Mouse (Mus musculus): ENCODE measurements at regions not wholly inside any gene's neighbourhood (a gene's known extent, or its start where the extent isn't known, plus 50 kb on each side); places are given as distances from the start of the nearest gene placed in this dataset.

DNA sequence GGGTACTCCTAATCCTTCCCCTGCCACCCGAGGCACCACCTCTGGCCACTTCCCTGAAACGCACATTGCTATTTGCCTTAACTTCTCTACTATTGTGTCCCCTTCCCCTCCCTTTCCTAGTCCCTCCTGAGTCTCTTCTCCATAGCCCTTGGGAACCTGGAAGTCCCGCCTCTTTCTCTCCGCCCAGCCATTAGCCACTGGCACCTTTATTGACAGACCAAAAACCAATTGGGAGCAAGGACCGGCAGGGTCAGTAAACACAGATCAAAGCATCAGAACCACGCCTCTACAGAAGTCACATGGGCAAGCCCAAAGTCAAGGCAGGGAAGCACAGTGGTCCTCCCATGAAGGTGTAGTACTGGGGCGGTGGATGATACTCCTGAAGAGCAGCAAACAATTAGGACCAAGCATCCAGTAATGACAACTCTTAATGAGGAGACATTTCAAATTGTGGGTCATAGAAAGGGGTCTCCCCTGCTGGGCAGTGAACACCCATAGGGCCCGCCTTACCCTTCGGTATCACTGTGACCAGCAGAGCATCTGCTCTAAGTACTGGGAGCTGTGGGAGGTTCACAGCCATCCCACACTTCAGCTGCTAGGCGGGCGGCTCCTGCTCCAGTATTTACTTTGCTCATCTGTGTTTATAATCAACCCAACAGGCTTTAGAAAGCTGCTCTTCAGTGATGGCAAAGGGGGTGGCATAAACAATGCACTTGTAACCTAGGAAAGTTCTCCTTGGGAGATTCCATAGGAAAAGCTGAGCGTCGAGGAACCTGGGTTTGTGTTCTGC is 226.5 kb upstream of the Mphosph6 start:
- DNase-seq = peak; percentile 29

DNA sequence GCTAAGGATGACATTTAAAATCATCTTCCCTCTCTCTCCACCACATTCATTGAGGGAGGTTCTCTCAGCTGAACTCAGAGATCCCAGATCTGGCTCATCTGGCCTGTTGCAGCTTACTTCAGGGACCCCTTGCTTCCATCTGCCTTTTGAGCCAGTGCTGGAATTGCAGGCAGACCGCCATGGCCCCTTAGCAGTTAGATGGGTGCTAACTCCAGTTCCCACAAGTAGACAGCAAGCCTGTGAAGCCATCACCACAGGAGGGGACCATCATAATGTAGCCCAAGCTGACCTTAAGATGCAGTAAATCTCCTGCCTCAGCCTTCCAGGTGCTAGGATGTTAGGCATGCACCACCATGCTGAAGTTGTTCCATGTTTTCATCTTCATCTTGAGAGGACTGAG is 221.7 kb upstream of the Mphosph6 start:
- no peak for DNase-seq

DNA sequence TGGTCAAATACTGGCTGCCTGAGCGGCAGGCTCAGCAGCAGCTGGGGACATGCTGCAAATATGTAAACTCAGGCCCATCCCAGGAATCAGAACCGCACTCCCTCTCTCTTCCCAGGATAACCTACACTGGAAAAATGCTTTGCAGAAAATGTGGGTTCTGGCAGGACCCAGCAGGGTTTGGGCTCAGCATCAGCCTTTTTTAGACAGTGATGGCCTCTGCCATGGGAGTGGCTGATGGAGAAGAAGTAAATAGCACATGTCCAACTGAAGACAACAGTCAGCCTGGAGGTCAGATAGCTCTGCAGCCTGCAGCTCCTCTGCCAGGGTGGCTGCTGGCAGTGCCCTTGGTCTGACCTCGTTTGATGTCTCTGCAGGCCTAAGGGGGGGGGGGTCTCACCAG is 220.2 kb upstream of the Mphosph6 start:
- no peak for DNase-seq

DNA sequence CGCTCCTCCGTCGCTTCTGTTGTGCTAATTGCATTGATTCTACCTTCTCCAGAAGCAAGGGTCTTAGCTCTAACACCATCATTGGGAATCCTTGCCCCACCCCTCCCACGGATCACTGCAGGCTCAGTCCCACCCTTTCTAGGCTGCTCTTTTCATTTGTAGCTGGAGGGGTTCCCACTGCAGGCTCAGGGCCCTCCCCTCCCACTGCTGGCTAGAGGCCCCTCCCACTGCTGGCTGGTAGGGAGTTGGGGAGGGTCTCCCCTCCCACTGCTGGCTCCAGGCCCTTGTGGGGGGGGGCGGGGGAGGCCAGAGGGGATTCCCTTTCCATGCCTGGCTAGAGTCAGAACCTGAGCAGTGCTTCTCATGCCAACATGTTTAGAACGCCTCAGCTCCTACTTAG is 215.5 kb upstream of the Mphosph6 start:
- DNase-seq = no peak

DNA sequence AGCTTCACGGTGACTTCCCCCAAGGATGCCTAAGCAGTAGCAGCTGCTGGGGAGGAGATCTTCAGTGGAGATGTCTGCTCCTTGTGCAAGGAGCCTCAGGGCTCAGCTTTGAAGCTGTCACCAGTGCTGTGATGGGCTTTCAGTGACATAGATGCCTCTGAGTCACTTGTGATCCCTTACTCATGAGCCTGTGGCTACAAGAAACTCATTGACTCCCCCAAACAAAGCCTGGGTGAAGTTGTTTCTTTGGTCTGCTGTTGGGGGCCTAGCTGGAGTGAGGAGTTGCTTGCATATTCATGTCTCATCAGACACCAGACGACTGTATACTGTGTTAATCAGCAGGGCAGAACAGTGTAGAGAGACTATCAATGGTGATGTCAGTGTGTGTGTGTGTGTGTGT is 203.4 kb upstream of the Mphosph6 start:
- DNase-seq = no peak

DNA sequence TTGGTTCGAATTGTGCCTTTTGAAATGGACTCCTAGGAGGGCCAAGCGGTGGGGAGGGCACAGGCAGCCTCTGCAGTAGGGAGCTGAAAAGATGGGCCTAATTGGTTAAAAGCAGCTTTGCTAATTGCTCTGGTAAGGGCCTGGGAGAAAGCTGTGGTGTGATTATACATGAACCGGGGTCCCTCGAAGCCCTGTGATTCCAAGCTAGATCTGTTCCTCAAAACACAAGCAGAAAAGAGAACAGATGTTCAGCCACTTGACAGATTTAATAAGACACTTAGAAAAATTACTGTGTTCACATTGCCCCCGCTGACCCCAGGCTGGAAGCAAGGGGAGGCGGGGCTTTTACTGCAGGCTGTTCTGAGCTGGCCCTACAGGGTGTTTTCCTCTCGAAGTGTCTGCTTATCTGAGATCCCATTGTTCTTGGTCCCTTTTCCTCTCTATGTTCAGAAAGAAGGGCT is 202.7 kb upstream of the Mphosph6 start:
- DNase-seq = no peak

DNA sequence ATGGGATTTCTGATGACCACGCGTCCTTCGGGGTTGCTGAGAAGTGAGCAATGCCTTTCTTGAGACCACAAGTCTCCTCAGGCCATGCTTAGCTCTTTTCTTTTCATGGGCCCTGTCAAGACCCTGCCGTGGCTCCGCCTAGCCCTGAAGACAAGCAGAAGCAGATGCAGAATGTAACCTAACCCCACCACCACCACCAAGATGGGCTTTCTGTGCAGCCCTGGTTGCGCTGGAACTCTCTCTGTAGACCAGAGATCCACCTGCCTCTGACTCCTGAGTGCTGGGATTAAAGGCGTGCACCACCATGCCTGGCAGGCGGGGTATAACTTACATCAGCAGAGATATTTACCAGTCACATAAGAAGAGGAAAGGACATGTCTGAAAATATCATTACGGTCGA is 199.4 kb upstream of the Mphosph6 start:
- DNase-seq = no peak

DNA sequence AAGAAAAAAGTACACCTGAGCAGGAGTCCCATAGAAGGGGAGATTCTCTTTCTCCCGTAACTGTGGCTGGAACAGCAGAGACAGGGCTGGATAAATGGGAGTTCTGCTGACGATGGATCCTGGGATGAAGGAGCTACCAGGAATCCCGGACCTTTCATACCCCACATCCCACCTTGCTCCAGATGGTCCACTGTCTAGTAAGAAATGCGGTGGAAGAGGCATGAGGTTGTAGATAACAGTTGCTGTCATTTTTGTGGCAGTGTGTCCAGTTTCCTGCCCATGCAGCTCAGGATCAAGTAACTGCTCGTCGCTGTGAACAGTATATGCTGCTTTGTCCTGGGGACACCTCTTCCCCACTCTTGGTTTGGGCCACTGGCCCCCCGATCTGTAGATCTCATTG is 190.1 kb upstream of the Mphosph6 start:
- no peak for DNase-seq

DNA sequence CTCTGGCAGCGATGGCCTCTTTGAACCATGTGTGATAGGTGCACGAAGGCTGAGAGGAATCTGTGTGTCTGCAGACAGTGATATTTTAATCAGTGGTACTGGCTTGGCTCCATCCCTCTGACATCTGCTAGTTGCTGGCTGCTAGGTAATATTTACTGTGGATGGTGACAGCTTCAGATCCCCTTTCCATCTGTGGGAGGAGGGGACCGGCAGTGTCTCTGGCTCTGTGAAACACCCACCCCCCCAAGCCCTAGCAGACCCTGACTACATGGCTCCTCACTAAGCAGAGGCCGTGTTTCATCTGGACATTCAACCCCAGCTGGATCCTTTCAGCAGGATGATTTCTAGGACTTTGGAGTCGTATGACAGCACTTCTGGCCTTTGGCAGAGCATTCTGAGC is 187.0 kb upstream of the Mphosph6 start:
- no peak for DNase-seq

DNA sequence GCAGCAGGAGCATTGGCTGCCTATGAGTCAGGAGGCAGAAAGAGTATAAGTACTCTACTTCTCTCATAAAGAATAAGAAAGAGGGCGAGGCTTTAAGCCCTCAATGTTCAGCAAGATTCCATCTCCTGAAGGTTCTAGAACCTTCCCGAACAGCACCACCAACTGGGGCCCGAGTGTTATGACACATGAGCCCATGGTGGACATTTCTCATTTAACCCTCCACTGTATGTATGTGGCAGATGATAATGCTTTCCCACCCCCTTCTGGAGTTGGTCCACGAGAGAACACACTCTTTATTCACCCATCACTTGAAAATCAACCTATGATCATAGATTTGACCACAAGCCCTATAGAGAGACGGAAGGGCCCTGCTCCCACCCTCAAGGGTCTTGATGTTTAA is 166.6 kb upstream of the Mphosph6 start:
- no peak for DNase-seq

DNA sequence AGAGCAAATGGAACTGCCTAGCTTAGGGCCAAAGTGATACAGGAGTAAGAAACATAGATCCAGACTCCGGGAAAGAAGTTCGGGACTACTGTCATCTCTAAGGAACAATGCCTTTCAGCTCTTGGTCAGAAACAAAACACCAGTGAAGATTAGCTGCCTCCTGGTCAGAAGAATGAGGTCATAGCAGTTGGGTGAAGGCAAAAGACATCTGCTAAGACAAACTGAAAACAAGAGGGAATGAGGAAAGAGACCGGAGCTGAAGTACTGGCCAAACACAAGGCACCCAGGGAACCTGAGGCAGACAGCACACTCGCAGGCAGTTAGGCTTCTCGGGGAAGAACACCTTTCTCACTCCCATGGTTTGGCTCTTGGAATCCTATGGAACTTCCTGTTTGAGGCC is 164.8 kb upstream of the Mphosph6 start:
- no peak for DNase-seq

DNA sequence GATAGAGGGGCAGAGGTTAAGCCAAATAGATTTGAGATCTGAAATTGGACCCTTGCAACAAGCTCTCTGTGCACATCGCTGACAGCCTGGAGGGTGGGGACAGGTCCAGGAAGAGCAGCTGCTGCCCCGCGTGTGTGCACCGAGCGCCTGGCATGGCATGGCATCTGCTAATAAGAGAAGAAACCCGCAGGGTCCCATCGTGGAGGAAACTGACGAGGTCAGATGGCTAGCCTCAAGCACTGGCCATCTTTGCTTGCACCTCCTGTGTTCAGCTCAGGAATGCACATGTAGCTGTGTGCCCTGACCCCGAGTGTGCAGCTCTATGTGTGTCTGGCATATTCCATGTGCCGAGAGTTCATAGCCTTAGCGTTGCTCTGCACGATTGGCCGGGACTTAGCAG is 161.7 kb upstream of the Mphosph6 start:
- no peak for DNase-seq

DNA sequence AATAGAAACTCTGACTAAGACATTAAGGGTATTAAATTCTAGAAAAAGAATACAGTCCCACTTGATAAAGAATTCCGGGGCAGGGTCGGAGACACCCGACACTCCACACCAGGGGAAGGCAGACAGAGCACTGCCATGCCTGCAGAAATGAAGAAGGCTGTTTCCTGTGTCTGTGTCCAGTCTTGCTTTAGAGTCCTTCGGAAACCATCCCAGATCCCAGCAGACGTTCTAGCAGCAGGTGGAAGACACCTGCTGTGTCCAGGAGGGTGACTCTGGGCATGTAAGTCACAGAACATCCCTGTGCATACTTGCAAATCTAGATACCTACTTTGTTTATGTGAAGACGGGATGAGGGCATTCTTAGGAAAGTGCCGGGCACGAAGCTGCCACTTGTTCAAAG is 160.9 kb upstream of the Mphosph6 start:
- no peak for DNase-seq

DNA sequence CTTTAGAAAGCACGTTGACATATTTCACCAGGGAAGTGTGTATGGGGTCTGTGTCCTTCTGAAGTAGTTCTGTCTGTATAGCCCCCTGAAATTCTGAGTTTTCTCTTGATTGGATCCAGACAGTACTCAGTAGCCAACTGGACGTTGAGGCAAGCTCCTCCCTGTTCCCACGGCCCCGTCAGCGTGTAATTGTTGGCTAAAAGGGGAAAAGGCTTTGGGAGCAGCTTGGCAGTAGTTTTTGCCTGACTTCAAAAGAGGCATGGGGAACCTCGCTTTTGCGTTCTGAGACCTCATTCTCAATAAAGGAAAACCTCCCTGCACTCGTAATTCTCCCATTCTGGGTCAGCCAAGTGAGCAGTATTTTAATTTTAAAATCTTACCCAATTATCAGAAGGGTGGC is 157.8 kb upstream of the Mphosph6 start:
- no peak for DNase-seq

DNA sequence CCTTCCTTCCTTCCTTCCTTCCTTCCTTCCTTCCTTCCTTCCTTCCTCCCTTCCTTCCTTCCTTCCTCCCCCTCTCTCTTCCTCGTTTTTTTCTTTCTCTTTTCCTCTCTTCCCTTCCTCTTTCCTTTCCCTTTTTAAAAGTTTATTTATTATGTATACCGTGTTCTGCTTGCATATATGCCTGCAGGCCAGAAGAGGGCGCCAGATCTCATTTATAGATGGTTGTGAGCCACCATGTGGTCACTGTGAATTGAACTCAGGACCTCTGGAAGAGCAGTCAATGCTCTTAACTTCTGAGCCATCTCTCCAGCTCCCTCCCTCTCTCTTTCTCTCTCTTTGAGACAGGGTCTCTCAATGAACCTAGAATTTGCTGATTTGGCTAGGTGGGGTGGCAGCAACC is 157.2 kb upstream of the Mphosph6 start:
- no peak for DNase-seq

DNA sequence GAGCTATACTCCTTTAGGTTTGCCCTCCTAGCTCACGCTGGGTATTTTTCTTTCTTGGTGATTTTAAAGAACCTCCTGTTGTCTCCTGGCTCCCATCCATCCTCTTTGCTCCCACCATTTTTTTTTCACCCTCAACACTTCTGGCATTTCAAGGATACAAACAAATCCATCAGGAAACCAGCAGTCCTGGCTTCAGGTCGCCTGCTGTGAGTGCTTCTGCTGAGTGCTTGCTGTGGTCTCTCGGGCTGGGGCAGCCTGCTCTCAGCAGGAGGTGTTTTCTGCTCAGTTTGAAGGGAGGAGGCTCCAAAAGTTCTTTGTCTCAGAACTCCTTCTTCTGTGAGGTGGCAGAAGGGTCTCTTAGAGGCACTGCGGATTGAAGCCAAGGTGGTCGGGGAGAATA is 149.9 kb upstream of the Mphosph6 start:
- no peak for DNase-seq

DNA sequence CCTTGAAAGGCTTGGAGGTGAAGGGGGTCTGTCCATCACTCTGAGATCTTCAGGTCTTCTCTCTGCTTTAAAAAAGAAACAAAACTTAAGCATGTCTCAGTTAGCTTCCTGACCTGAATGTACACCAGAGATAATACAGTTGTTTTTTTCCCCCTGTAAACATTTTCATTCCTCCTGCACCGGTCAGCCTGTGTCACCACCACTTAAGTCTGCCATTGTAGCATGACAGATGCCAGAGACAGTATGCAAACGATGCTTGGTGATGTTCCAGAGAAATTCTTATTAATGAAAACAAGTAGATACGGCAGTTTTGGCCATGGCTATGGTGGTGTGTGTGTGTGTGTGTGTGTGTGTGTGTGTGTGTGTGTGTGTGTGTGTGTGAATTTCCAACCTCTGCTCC is 144.8 kb upstream of the Mphosph6 start:
- DNase-seq = no peak

DNA sequence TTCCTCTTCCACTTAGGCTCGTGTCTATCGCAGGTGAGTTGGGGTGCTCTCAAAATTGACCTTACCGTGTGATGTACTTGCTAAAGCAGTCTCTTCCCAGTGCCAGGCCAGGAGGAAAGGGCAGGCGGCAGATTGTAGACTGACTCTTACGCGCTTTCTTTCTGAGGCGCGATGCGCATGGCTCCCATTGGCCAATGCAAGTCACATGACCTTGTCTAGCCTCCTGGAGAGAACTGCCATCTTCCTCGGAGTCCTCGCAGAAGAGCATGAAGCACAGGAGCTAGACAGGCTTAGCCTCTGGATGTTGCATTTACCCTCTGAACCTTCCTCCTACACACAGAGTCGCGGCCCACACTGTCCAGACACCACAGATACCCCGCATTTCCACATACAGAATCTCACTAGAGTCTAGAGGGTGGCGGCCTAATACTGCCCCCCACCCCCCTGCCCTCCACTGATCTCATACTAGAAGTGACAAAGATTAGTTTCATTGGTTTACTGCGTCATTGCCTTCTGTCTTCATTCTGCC is 132.9 kb upstream of the Mphosph6 start:
- DNase-seq = no peak

DNA sequence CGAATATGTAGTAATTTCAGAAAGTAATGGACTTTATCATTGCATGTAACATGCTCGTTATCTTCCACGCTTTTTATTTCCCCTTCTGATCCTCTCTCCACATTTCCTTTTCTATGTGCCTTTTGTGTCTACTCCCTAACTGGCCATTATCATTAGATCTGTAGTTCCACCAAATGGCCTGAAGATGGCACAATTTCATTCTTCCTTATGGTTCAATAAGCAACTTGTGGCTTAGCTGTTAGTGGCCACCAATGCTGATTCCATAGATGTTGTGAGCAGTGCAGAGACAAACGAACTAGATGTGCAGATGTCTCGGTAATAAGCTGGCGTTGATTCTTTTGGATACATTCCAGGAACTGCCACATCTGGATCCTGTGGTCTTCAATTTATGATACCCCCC is 128.9 kb upstream of the Mphosph6 start:
- DNase-seq = no peak

DNA sequence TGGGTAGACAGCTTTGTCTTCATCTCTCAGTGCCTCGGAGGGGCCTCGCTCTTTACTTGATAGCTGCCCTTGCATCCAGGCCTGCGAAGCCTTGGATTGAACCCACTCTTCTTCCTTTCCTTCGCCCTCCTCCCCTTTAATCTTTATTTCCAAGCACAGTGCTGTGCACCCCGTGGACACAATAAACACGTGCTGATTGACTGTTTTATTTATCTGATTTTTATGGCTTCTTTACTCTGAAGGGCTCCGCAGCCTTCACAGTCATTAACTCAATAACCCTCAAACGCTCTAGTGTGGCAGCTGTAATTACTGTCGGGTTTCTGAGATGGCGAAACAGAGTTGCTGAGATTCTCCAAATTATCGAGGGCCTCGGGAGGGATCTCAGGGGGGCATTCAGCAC is 127.9 kb upstream of the Mphosph6 start:
- no peak for DNase-seq

DNA sequence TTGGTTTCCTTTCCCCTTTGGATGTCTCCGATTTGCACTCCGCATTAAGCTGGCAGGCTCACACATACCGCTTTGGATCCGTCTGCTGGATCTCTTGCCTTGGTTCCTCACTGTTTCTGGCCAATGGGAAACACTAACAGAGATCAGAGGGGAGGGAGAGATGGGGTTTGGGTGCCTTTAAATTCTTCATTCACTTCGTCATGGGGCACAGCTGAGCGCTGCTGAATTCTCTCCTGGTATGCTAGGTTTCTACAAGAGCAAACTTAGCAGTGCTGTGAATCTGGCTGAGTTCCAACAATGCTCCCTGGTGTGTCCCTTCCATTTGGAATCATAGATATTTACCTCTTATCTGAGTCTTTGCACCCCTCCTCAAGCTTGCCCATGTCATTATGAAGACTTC is 121.6 kb upstream of the Mphosph6 start:
- DNase-seq = no peak

DNA sequence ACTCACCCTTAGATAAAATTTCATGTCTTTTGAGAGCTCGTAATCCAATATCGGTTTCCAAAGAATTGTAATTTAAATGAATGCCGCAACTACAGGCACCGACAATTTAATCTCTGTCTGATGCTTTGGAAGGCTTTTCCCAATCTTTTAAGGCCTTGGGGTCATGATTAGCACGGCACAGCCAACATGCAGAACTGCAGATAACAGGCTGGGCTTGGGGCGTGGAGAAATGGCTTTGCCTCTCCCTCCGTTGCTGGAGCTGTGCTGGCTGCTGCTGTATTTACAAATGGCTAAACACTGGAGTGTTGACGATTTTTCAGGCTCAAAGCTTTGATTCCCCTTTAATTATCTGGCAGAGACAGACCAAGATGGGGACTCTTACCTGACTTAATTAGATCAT is 101.3 kb upstream of the Mphosph6 start:
- DNase-seq = no peak

DNA sequence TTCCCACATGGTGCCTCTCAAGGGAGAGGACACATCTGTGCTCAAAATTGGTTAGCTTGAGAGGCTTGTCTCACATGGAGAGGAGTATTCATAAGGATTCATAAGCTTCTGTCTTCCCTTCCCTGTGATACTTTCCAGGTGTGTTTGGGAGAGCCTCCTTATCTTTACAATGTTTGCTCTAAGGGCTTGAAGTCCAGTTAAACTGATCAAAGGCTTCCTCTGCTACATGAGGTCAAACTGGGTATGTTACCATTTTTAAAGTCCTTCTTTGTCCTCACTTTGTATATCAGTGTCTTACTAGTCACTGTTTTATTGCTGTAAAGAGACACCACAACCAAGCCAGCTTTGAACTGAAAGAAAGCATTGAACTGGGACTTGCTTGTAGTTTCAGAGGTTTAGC is 98.1 kb upstream of the Mphosph6 start:
- no peak for DNase-seq

DNA sequence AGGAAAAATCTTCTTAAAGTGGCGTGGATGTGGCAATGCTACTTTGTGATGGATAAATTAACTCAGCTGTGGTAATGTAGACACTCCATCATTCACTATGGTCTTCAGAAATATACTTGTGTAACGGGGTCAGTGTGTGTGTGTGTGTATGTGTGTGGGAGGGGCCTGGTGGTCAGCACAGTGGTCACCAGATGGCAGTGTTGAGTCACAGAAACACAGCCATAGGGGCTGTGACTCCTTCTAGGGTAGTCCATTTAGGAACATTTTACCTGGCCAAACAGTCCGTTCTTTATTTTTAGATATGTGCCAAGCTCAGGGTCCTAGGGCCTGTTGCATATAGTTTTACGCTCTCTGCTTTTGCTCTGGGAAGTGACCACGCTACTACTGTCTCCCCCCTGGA is 96.3 kb upstream of the Mphosph6 start:
- DNase-seq = peak; percentile 19

DNA sequence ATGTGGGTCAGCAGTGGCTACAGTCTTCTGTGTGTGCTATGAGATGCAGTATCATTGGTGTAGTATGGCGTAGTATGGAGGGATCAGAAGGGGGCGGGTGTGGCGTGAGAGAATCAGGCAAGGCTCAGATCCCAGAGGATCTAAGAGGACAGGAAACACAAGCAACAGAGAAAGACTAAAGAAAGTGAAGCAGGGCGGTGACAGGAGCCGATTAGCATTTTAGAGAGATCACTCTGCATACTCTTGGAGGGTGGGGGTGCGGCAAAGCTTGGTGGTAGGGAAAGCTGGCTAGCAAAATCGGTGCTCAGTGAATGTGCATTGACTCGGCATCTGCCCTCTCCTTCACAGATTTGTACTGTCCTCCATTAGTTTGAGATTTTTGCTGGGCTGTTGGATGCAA is 93.1 kb upstream of the Mphosph6 start:
- no peak for DNase-seq
